Comparison of ENCODE assay signal across 7 mouse cellular contexts in genomic region chr19:15981861-15982260, GRCm38 (mm10). TPM values are rescaled to one million over a fixed set of nuclear protein-coding genes. Genes with fewer than 3 reads are reported as not detected.
DNase-seq lines count a peak whose midpoint lies in the region.

No protein-coding gene starts in this region.

- WGBS in large intestine, adult 2 months, result 28% methylated on average over 4 of the region's 4 CpGs

- intact Hi-C loops in heart, postnatal 14 days (cut with DNase I), result no loop called here

- peak; percentile 42 to 59 for DNase-seq in CD8-positive naive resting alpha-beta T cell, adult 2 months (ENCODE audit: low read depth in 2 of 2, low spot score in 2 of 2)
- peak; percentile 20 for DNase-seq in Muller cell, postnatal 12 days (ENCODE audit: inconsistent ontology term)
- peak; percentile 79 to 83 for DNase-seq in cerebellum, postnatal 10 days
- peak; percentile 42 to 62 for DNase-seq in heart, postnatal 14 days
- peak; percentile 44 for DNase-seq in large intestine, adult 2 months (ENCODE audit: low read depth, low spot score)
- peak; percentile 65 for DNase-seq in lung, postnatal 25 days (ENCODE audit: low spot score)
- peak; percentile 51 for DNase-seq in right cerebral cortex, adult 18-20 months

RNA-seq across cellular contexts. Expression of gene Cep78, which starts 2.9 kb away (rescaled TPM):
- 1 to 10 TPM; 3.2 to 3.7 TPM for total RNA-seq in heart, postnatal 14 days (2021)
- polyA plus RNA-seq in large intestine, adult 2 months (2012; rRNA removed), result 1.2 and 1.5 TPM in 2 replicates

RNA-seq across cellular contexts. Expression of gene Psat1, which starts 34.7 kb away (rescaled TPM):
- 1 to 10 TPM; 4.8 to 6.3 TPM for total RNA-seq in heart, postnatal 14 days (2021)
- 7.9 and 10.9 TPM in 2 replicates for polyA plus RNA-seq in large intestine, adult 2 months (2012; rRNA removed)

Comparison
In these comparisons a context has a peak if more than half of its experiments do, and no peak if none do; other contexts are left out.
1. Peak in every context shown above with its lines: DNase-seq.
2. DNase-seq: peak in every context shown above with its lines; median percentile 81 in cerebellum, postnatal 10 days; 65 in lung, postnatal 25 days; 52 in heart, postnatal 14 days; 51 in right cerebral cortex, adult 18-20 months; 50 in CD8-positive naive resting alpha-beta T cell, adult 2 months; 44 in large intestine, adult 2 months; 20 in Muller cell, postnatal 12 days.